Mouse (Mus musculus) limb, embryonic 11.5 days (tissue): Measurements from ENCODE around the gene Tcf3. TPM values are rescaled to one million over a fixed set of nuclear protein-coding genes. Genes with fewer than 3 reads are reported as not detected.

ENCODE experiments used
- ATAC-seq: fragments of 200-750 bp; cut with Nextera tagmentation; 2 replicates; pipeline ENCODE4 v1.8.0; 2017; ENCODE audit warnings: low read depth; ENCODE audit not compliant: insufficient number of reproducible peaks, low FRiP score, low TSS enrichment
- DNase-seq: peaks from one replicate; pipeline ENCODE4 v3.0.0-alpha.2; 2015; ENCODE audit warnings: low spot score
- H3K27ac ChIP-seq: fragments of 300-500 bp; sonication (generic); replicated peaks from 2 replicates; pipeline ENCODE4 v1.5.1; 2014; ENCODE audit warnings: low read depth, mild to moderate bottlenecking, low read length
- H3K27me3 ChIP-seq: fragments of 300-500 bp; sonication (generic); 2 replicates; pipeline ENCODE4 v1.6.1; 2014; ENCODE audit warnings: mild to moderate bottlenecking, low read length, mixed read lengths; ENCODE audit not compliant: control insufficient read depth, insufficient read depth
- H3K36me3 ChIP-seq: fragments of 300-500 bp; sonication (generic); 2 replicates; pipeline ENCODE4 v1.6.1; 2014; ENCODE audit warnings: mild to moderate bottlenecking, low read length, moderate library complexity, mixed read lengths; ENCODE audit not compliant: control insufficient read depth, insufficient read depth
- H3K4me1 ChIP-seq: fragments of 300-500 bp; sonication (generic); 2 replicates; pipeline ENCODE4 v1.6.1; 2014; ENCODE audit warnings: low read length, mixed read lengths; ENCODE audit not compliant: control insufficient read depth, insufficient read depth
- H3K4me2 ChIP-seq: fragments of 300-500 bp; sonication (generic); 2 replicates; pipeline ENCODE4 v1.6.1; 2014; ENCODE audit warnings: low read depth, mild to moderate bottlenecking, moderate library complexity; ENCODE audit not compliant: severe bottlenecking
- H3K4me3 ChIP-seq: fragments of 300-500 bp; sonication (generic); 2 replicates; pipeline ENCODE4 v1.5.1; 2014; ENCODE audit warnings: low read depth, low read length
- H3K9ac ChIP-seq: fragments of 300-500 bp; sonication (generic); 2 replicates; pipeline ENCODE4 v1.6.1; 2014; ENCODE audit warnings: mild to moderate bottlenecking, low read length
- H3K9me3 ChIP-seq: fragments of 300-500 bp; sonication (generic); 2 replicates; pipeline ENCODE4 v1.6.1; 2016; ENCODE audit warnings: low read length; ENCODE audit not compliant: control insufficient read depth
- WGBS: fragments of 180-500 bp; shearing (Covaris S2); extraction: QIAGEN DNeasy Blood & Tissue Kit; methylation state at CpG from one replicate; pipeline ENCODE4 v1.1.7; 2014; 5-methylcytosine and 5-hydroxymethylcytosine counted together
- polyA plus RNA-seq: library from polyadenylated mRNA; unstranded; fragments of >200 nt; fragmentation: Nextera tagmentation; extraction: Ambion mirVana; gene quantifications from 2 replicates; pipeline ENCODE4 v1.2.1, GENCODE M21; 2014

Gene Tcf3
- polyA plus RNA-seq, 1 experiment from 2014 or later: 232 TPM

DNA sequence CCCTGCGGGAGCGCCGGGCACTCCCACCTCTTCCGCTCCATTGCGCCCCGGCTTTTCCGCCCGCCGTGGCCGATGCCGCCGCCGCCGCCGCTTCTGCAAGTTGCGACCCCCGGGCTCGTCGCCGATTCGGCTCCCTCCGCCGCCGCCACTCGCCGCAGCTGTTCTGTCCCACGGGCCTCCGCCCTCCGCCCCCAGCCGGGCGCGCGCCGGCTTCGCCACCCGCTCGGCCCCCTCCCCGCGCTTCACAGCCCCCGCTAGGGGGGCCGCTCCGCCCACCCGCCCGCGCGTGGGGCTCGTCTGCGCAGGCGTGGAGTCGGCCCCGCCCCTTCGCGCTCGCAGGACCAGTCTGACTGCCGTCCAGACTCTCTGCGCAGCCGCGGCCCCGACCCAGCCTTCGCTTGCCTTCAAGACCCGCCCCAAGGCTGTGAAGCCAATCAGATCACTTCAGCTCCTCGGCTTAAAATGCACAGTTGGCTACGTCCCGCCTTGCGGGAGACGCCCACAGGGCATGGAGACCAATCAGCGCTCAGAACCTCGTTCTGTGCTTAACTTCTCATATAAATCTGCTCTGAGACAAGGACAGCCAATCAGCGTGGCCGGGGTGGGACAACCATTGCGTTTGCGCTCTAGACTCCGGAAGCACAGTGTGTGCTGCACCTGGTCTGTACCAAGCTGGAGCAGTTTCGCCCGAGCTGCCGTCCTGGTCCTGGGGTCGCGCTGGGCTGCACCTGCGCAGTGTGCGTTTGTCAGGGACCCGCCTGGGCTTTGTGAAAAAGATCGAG is 34.1 kb downstream of the Tcf3 start, which contains the start of gene Mbd3:
Mbd3 (minus strand) TSS at position 360 of the 782 bp plus-strand sequence.
- Histone ChIP-seq H3K9me3 (no peaks in the 10 kb centered on the region), H3K27ac (peak within 1 kb of the TSS; percentile 99), H3K4me3 (peak within 1 kb of the TSS; percentile 70), H3K4me2 (peak within 1 kb of the TSS; percentile 87), H3K36me3 (peaks cover 30% of the 10 kb centered on the region), H3K27me3 (no peaks in the 10 kb centered on the region), H3K4me1 (peaks cover 19% of the 10 kb centered on the region), H3K9ac (peak within 1 kb of the TSS; percentile 98)
- peak; percentile 94 for ATAC-seq
- DNase-seq: peak; percentile 99
- under 1% methylated on average over 80 of the region's 82 CpGs for WGBS

DNA sequence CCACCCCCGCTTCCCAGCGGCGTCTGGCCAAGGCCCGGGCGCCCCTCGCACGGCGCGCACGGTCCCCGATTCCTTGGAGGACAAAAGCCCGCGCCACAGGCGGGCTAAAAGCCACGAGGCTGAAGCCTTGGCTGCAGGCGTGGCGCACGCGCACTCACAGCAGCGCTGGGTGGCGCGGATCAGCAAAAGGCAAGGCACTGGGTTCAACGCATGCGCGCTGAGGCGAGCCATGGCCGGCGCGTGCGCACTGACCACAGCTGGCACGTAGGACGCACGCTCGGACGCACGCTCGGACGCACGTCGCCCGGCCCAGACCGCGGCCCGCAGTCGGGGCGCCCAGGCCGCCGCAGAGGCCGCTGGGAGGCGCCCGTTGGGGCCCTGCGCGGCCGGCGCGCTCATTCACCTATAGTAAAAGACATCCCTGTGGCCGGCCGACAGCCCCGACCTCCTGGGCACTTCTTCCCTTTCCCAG is 34.7 kb downstream of the Tcf3 start:
- H3K4me3 ChIP-seq: peak overlapping the region; percentile 70
- H3K9ac ChIP-seq: peak overlapping the region; percentile 98
- H3K27ac ChIP-seq: peak overlapping the region; percentile 99
- peak; percentile 99 for DNase-seq
- H3K4me1 ChIP-seq: peaks cover 19% of the 10 kb centered on the region
- ATAC-seq: peak; percentile 80
- H3K4me2 ChIP-seq: peak overlapping the region; percentile 87
- no peaks in the 10 kb centered on the region for H3K9me3 ChIP-seq
- H3K27me3 ChIP-seq: no peaks in the 10 kb centered on the region
- WGBS: under 1% methylated on average over 59 of the region's 59 CpGs
- H3K36me3 ChIP-seq: peaks cover 30% of the 10 kb centered on the region

DNA sequence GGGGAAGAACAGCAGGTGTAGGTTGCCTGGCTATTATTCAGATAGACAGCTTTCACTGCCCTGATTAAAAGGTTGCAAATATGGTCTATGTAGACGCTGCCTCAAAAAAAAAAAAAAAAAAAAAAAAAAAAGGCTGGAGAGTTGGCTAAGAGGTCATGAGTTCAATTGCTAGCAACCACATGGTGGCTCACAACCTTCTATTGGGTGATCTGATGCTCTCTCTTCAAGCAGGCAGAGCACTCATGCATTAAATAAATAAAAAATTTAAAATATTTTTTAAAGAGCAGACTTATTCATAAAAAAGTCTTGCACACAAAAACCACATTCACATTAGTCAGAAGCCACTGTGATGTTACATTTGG is 35.3 kb downstream of the Tcf3 start:
- WGBS: 0% methylated on average over 1 of the region's 1 CpGs
- H3K4me1 ChIP-seq: peaks cover 19% of the 10 kb centered on the region
- no peak for ATAC-seq
- no peaks in the 10 kb centered on the region for H3K9me3 ChIP-seq
- H3K27ac ChIP-seq: peak overlapping the region; percentile 99
- peaks cover 29% of the 10 kb centered on the region for H3K36me3 ChIP-seq
- peak overlapping the region; percentile 98 for H3K9ac ChIP-seq
- no peak for DNase-seq
- no peaks in the 10 kb centered on the region for H3K27me3 ChIP-seq
- peak overlapping the region; percentile 87 for H3K4me2 ChIP-seq
- H3K4me3 ChIP-seq: peak overlapping the region; percentile 70

DNA sequence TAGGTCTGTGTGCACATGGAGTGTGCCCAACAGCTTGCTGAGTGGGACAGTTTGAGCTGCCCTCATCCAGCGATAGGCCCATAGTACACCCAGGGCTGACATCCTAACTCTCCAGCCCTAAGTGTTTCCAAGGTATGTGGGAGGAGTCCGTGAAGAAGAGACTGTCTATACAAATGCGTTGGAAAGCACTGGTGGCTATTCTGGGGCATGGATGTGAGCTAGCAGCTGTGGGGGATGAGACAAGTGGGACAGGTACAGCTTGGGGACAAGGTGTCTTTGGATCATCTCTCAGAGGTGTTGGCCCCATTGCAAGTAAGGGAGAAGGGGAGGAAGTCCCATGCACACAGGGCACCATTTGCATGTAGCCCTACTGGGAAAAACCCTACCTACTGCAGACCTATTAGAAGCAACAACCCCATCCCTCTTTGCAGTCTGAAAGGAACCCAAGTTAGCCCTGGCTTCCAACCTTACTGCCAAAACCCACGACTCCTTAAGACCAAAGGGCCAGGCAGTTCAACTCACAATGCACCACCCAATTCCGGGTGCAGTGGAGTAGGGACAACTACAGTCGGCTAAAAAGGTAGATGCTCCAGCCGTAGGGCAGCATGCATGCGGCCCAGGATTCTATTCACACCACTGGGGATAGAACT is 35.8 kb downstream of the Tcf3 start:
- 65% methylated on average over 8 of the region's 8 CpGs for WGBS
- DNase-seq: no peak
- Histone ChIP-seq H3K4me3 (peak overlapping the region; percentile 70), H3K9ac (peak overlapping the region; percentile 98), H3K36me3 (peaks cover 28% of the 10 kb centered on the region), H3K27ac (peak overlapping the region; percentile 99), H3K27me3 (no peaks in the 10 kb centered on the region), H3K4me2 (peak overlapping the region; percentile 87), H3K4me1 (peaks cover 19% of the 10 kb centered on the region), H3K9me3 (no peaks in the 10 kb centered on the region)
- no peak for ATAC-seq

DNA sequence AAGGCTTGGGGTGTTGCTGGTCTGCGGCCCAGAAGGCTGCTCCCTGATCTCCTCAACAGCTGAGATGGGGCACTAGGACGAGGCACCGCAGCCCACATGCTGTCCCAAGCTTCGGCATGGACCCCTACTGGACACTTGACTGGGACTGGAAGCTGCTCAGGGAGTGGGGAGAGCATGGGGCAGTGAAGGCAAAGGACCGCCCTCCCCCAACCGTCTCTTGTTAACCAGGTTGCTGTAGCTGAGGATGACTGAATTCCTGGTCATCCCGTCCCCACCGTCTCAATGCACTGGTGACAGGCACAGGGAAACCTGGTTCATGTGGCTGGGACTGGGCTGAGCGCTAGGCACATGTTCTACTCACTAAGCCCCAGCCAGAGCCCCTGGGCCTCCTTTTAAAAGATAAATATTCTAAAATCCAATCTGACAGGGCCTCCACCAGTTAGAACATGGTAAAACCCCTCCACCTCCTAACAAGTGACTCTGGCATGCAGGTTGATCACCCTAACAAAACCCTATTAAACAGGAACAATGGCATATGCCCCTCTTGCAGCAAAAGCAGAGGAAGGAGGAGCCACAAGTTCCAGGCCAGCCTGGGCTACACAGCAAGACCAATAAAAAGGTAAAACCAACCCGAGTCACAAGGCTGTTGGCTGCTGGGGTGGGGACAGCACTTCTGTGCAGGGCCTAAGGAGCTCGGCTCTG is 36.5 kb downstream of the Tcf3 start:
- H3K4me1 ChIP-seq: peaks cover 19% of the 10 kb centered on the region
- no peak overlapping the region; the same call in 1 of the 2 replicates for H3K27ac ChIP-seq
- peak overlapping the region; percentile 87 for H3K4me2 ChIP-seq
- no peaks in the 10 kb centered on the region for H3K9me3 ChIP-seq
- no peak overlapping the region for H3K9ac ChIP-seq
- ATAC-seq (no peak), DNase-seq (no peak)
- H3K4me3 ChIP-seq: peak overlapping the region; percentile 70
- H3K36me3 ChIP-seq: peaks cover 28% of the 10 kb centered on the region
- WGBS: 92% methylated on average over 11 of the region's 11 CpGs
- no peaks in the 10 kb centered on the region for H3K27me3 ChIP-seq

DNA sequence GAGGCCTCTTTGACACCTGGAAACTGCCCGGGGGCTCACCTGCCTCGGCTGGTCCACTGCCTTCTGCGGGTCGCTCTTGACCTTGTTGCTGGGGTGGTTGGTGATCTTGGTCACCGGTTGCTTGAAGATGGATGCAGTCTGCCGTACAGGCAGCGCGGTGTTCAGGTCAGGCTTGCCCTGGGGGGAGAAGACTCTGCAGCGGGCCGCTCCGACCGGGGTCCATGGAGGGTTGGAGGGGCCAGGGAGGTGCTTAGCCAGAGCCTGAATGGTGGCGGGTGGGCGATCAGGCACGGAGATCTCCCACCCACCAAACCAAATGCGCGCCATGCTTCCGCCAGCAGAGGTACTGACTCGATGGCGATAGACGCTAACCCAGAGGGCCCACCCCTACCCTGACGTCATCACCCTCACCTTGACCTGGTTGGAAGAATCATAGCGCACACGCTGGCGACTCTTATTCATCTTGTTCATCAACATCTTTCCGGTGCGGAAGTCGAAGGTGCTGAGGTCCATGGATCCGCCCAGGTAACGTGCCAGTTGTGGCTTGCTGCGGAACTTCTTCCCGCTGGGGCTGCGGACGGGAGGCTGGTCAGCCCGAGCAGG is 38.3 kb downstream of the Tcf3 start:
- no peak overlapping the region for H3K27ac ChIP-seq
- 95% methylated on average over 35 of the region's 35 CpGs for WGBS
- peaks cover 36% of the 10 kb centered on the region for H3K36me3 ChIP-seq
- H3K4me2 ChIP-seq: no peak overlapping the region
- ATAC-seq: no peak
- no peaks in the 10 kb centered on the region for H3K9me3 ChIP-seq
- H3K27me3 ChIP-seq: no peaks in the 10 kb centered on the region
- no peak for DNase-seq
- no peak overlapping the region for H3K9ac ChIP-seq
- H3K4me1 ChIP-seq: peaks cover 10% of the 10 kb centered on the region
- H3K4me3 ChIP-seq: no peak overlapping the region

DNA sequence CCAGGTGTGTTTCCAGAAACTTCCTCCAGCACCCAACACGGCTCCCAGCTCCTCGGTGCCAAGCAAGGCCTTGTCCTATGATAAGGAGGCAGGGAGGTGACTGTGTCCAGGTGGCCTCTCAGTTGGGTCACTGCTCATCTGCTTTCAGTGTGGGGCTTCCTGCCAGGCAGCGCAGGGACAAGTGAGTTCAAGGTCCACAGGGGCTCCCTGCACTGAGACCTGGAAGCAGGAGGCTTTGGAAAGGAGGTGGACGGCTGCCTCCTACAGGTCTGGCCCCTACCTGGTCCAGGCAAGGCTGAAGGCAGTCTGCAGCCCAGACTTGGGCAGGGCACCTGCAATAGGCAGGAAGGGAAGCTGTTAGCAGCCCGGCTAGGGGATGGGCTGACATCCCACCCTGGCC is 40.8 kb downstream of the Tcf3 start:
- H3K4me3 ChIP-seq: no peak overlapping the region
- no peak overlapping the region for H3K27ac ChIP-seq
- H3K36me3 ChIP-seq: peaks cover 36% of the 10 kb centered on the region
- no peak overlapping the region for H3K4me2 ChIP-seq
- no peaks in the 10 kb centered on the region for H3K9me3 ChIP-seq
- H3K9ac ChIP-seq: no peak overlapping the region
- peaks cover 19% of the 10 kb centered on the region for H3K4me1 ChIP-seq
- 94% methylated on average over 5 of the region's 5 CpGs for WGBS
- no peaks in the 10 kb centered on the region for H3K27me3 ChIP-seq
- ATAC-seq (no peak), DNase-seq (no peak)

DNA sequence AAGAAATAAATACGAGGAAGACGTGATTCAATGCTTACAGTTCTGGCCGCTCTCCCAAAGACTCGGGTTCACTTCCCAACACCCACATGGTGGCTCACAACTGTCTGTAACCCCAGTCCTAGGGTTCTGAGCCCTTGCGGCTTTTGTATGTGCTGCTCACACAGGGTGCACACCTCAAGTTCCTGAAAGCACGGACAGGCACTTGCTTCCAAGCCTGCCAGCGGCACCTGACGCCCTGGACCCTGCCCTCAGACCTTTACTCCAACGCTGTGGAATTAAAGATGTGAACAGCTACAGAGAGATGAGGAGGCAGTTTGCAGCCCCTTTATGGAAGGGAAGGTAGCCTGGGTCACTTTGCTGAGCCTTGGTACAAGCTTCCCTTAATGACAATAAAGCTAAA is 42.8 kb downstream of the Tcf3 start:
- no peak overlapping the region for H3K9ac ChIP-seq
- peaks cover 11% of the 10 kb centered on the region for H3K4me1 ChIP-seq
- no peak overlapping the region for H3K4me3 ChIP-seq
- H3K36me3 ChIP-seq: peaks cover 34% of the 10 kb centered on the region
- H3K27ac ChIP-seq: no peak overlapping the region
- 88% methylated on average over 9 of the region's 9 CpGs for WGBS
- no peaks in the 10 kb centered on the region for H3K27me3 ChIP-seq
- ATAC-seq: no peak
- DNase-seq: no peak
- H3K4me2 ChIP-seq: peak overlapping the region; percentile 0; the same call in 1 of the 2 replicates
- no peaks in the 10 kb centered on the region for H3K9me3 ChIP-seq
